Mouse (Mus musculus) lung, postnatal 10 days (tissue): ENCODE measurements around the gene Fggy.
A peak's percentile ranks its signal among the peaks of the same experiment; 100 is the strongest.

Experiments used
- DNase-seq: peaks from one replicate; pipeline ENCODE4 v3.0.0; 2021

Fggy gene

GRCm38 (mm10) chr4:95915628-95916579 lies 358.6 kb downstream of the Fggy start:
- DNase-seq = no peak

GRCm38 (mm10) chr4:95917703-95918102 lies 360.4 kb downstream of the Fggy start:
- DNase-seq = no peak

GRCm38 (mm10) chr4:95920448-95920847 lies 363.1 kb downstream of the Fggy start:
- DNase-seq = no peak

- DNase-seq = peak; percentile 84
Observed at GRCm38 (mm10) chr4:95924210-95925184, 367.2 kb downstream of the Fggy start.

GRCm38 (mm10) chr4:95928846-95929245 lies 371.5 kb downstream of the Fggy start:
- DNase-seq = no peak

- no peak for DNase-seq
Observed at GRCm38 (mm10) chr4:95929936-95930335, 372.6 kb downstream of the Fggy start.

- no peak for DNase-seq
Observed at GRCm38 (mm10) chr4:95931331-95931730, 374.0 kb downstream of the Fggy start.

GRCm38 (mm10) chr4:95933801-95934356 lies 376.6 kb downstream of the Fggy start:
- no peak for DNase-seq

- no peak for DNase-seq
Observed at GRCm38 (mm10) chr4:95934384-95935035, 377.2 kb downstream of the Fggy start.

- DNase-seq = no peak
Observed at GRCm38 (mm10) chr4:95938701-95939100, 381.4 kb downstream of the Fggy start.

GRCm38 (mm10) chr4:95947896-95948295 lies 390.6 kb downstream of the Fggy start:
- no peak for DNase-seq

GRCm38 (mm10) chr4:95953328-95953727 lies 396.0 kb downstream of the Fggy start:
- DNase-seq = no peak

GRCm38 (mm10) chr4:95966928-95967724 lies 409.8 kb downstream of the Fggy start, which contains the start of gene Hook1:
Gene Hook1, plus strand, starts transcription at chr4:95967240.
- peak; percentile 94 for DNase-seq
